Mouse (Mus musculus) CD4-positive naive resting alpha-beta T cell, adult 76 days (primary cell): ENCODE measurements around the gene Olfr702. TPM values are rescaled to one million over a fixed set of nuclear protein-coding genes. Genes with fewer than 3 reads are reported as not detected.

Source experiments
- total RNA-seq: library from RNA; stranded (reverse); gene quantifications from one replicate; pipeline ENCODE4 v1.2.4, GENCODE M21; 2023

Olfr702 gene
- total RNA-seq: not detected

DNA sequence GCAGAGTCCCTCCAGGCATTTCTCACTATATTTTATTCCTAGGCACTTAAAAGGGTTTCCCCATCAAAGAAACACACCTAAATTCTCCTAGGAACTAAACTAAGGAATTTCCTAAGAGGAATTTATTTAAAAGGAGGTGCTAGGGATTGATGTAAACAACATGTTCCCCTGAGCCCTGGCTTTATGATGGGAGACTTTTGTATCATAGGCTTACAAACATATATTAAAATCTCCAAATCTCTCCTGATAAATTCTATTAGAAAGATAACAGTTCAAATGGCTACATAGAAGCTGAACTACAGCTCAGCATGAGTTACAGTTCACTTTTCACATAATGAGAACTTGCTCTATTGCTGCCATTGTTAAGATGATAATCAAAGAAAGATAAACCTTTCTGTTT lies at the start of gene Olfr702:
Olfr702 (minus strand) TSS at position 101 of the 400 bp plus-strand sequence.

GRCm38 (mm10) chr7:106876791-106877190 lies 43.1 kb upstream of the Olfr702 start, which contains the start of gene Olfr705:
TSS of gene Olfr705 (minus strand) at chr7:106876891.

DNA sequence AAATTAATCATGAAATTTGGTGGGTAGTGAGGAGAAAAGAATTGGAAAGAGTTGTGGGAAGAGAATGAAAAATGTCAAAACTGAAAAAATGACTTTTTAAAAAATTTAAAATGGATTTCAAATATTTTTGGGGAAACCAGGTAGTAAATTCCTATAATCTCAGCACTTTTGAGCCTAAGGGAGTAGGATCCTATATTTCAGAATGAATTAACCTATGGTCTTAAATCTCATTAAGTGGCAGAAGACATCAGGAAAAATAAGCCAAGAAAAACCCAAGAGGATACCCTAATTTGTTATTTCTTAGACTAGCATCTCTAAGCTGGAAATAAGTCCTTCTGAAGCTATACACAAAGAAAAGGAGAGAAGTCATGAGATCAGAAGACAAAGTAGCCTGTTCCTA lies 29.2 kb upstream of the Olfr702 start, which contains the start of gene Olfr704:
Olfr704 (plus strand) TSS at position 301 of the 400 bp plus-strand sequence.

DNA sequence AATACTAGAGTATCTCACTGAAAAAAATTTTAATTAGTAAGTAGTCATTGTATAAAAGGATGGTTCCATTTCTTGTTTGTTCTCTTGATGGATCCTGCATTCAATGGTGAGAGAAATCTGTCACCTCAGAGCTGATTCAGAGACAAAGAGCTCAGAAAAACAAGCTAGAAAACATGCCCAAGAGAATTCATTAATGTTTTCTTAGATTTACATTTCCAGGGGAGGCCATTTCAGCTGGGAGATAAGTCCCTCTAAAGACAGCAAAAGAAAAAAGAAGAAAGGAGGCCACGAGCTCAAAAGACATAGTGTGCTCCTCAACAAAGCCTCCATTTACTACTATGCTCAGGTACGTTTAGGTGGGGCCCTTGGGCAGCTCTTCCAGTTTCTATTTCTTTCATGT lies 9.4 kb upstream of the Olfr702 start, which contains the start of gene Olfr703:
Olfr703 (plus strand) TSS at position 301 of the 400 bp plus-strand sequence.

GRCm38 (mm10) chr7:106813829-106814228 lies 19.9 kb downstream of the Olfr702 start, which contains the start of gene Olfr701:
TSS of gene Olfr701 (plus strand) at chr7:106814129.

DNA sequence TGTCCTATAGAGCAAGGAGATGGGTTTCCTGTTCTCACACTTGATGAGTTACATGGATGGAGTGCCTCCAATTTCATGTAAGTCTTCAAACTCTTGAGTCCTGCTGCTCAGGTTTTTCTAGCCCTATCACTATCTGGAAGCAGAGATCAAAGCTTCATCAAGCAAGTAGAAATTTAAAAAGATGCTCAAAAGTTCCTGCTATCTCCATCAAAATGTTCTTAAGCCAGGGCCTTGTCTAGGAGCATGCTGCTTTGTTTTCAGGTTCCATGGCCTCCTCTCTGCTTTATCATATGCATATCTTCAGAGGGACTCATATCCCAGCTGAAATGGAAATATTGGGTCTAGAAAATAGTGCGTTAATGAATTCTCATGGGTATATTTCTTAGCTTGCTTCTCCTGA lies 25.0 kb downstream of the Olfr702 start, which contains the start of gene Olfr700:
Olfr700 (minus strand) TSS at position 101 of the 400 bp plus-strand sequence.

DNA sequence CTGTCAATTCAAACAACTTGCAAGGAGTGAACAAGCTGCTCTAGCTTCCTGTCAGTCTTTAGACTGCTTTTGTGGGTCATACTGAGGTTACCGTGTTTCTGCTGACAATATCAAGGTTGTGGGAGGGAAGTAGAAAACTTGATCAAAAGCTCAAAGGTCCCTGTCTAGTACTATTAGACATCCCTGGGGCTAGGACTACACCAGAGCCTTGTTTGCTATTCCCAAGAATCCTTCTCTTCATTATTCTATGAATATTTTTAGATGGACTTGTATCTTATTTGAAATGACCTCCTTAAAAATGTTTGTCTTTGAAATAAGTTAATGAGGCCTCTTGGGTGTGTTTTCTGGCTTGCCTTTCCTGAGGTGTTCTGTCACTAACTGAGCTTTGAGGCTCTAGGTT lies 40.6 kb downstream of the Olfr702 start, which contains the start of gene Olfr699:
Olfr699 (minus strand) TSS at position 101 of the 400 bp plus-strand sequence.

Other genes starting within 250 kb of the Olfr702 start
- not detected for gene Olfr693, start 153.3 kb downstream of the Olfr702 start, total RNA-seq
- gene Olfr694, start 142.1 kb downstream of the Olfr702 start, total RNA-seq: not detected
- gene Olfr695, start 117.5 kb downstream of the Olfr702 start, total RNA-seq: not detected
- gene Olfr697, start 91.5 kb downstream of the Olfr702 start, total RNA-seq: not detected
- not detected for gene Olfr698, start 78.5 kb downstream of the Olfr702 start, total RNA-seq
- gene Olfr699, start 40.7 kb downstream of the Olfr702 start, total RNA-seq: not detected
- not detected for gene Olfr700, start 25.1 kb downstream of the Olfr702 start, total RNA-seq
- gene Olfr701, start 19.8 kb downstream of the Olfr702 start, total RNA-seq: not detected
- not detected for gene Olfr703, start 9.5 kb upstream of the Olfr702 start, total RNA-seq
- not detected for gene Olfr704, start 29.3 kb upstream of the Olfr702 start, total RNA-seq
- not detected for gene Olfr705, start 43.0 kb upstream of the Olfr702 start, total RNA-seq
- gene Olfr706, start 54.3 kb upstream of the Olfr702 start, total RNA-seq: not detected
- gene Olfr707, start 67.3 kb upstream of the Olfr702 start, total RNA-seq: not detected
- not detected for gene Olfr1532-ps1, start 74.1 kb upstream of the Olfr702 start, total RNA-seq
- gene Olfr709-ps1, start 98.3 kb upstream of the Olfr702 start, total RNA-seq: not detected
- gene Olfr710, start 114.4 kb upstream of the Olfr702 start, total RNA-seq: not detected
- gene Olfr6, start 130.0 kb upstream of the Olfr702 start, total RNA-seq: not detected
- gene Olfr711, start 141.6 kb upstream of the Olfr702 start, total RNA-seq: not detected
- gene Olfr2, start 172.2 kb upstream of the Olfr702 start, total RNA-seq: not detected
- gene Olfr713, start 197.3 kb upstream of the Olfr702 start, total RNA-seq: not detected
- not detected for gene Olfr714, start 237.1 kb upstream of the Olfr702 start, total RNA-seq